Mouse (Mus musculus) kidney, embryonic 14.5 days (tissue): ENCODE measurements around the gene Cblb. TPM values are rescaled to one million over a fixed set of nuclear protein-coding genes. Genes with fewer than 3 reads are reported as not detected.

Experiments
- ATAC-seq: fragments of 200-750 bp; cut with Nextera tagmentation; 2 replicates; pipeline ENCODE4 v1.8.0; 2017; ENCODE audit warnings: moderate number of reproducible peaks, mild to moderate bottlenecking, moderate TSS enrichment, moderate library complexity; ENCODE audit not compliant: low FRiP score, low TSS enrichment
- H3K27ac ChIP-seq: fragments of 300-500 bp; sonication (generic); 2 replicates; pipeline ENCODE4 v1.5.1; 2014; ENCODE audit warnings: low read depth, mild to moderate bottlenecking, low read length, moderate library complexity, mixed read lengths
- H3K27me3 ChIP-seq: fragments of 300-500 bp; sonication (generic); 2 replicates; pipeline ENCODE4 v1.6.1; 2014; ENCODE audit warnings: mild to moderate bottlenecking, low read length; ENCODE audit not compliant: control insufficient read depth, insufficient read depth
- H3K36me3 ChIP-seq: fragments of 300-500 bp; sonication (generic); 2 replicates; pipeline ENCODE4 v1.6.1; 2014; ENCODE audit warnings: low read length, mixed read lengths; ENCODE audit not compliant: control insufficient read depth, insufficient read depth
- H3K4me1 ChIP-seq: fragments of 300-500 bp; sonication (generic); 2 replicates; pipeline ENCODE4 v1.6.1; 2014; ENCODE audit warnings: low read length, mixed read lengths; ENCODE audit not compliant: control insufficient read depth, insufficient read depth
- H3K4me2 ChIP-seq: fragments of 300-500 bp; sonication (generic); replicated peaks from 2 replicates; pipeline ENCODE4 v1.6.1; 2014; ENCODE audit warnings: low read depth, mild to moderate bottlenecking, low read length
- H3K4me3 ChIP-seq: fragments of 300-500 bp; sonication (generic); 2 replicates; pipeline ENCODE4 v1.5.1; 2014; ENCODE audit warnings: mild to moderate bottlenecking, low read length
- H3K9ac ChIP-seq: fragments of 300-500 bp; sonication (generic); 2 replicates; pipeline ENCODE4 v1.6.1; 2014; ENCODE audit warnings: low read depth, mild to moderate bottlenecking, low read length, moderate library complexity
- H3K9me3 ChIP-seq: fragments of 300-500 bp; sonication (generic); 2 replicates; pipeline ENCODE4 v1.6.1; 2016; ENCODE audit warnings: low read length; ENCODE audit not compliant: control insufficient read depth
- WGBS: fragments of 180-500 bp; shearing (Covaris S2); extraction: QIAGEN DNeasy Blood & Tissue Kit; methylation state at CpG from one replicate; pipeline ENCODE4 v1.1.7; 2014; 5-methylcytosine and 5-hydroxymethylcytosine counted together
- polyA plus RNA-seq: library from polyadenylated mRNA; unstranded; fragments of >200 nt; fragmentation: Nextera tagmentation; extraction: Ambion mirVana; gene quantifications from 2 replicates; pipeline ENCODE4 v1.2.1, GENCODE M21; 2014

The Cblb gene
- polyA plus RNA-seq, 1 experiment from 2014 or later, result 27.2 TPM

- Histone ChIP-seq H3K4me1 (peaks cover 30% of the 10 kb centered on the region), H3K27ac (no peak overlapping the region), H3K4me3 (peak overlapping the region; percentile 96), H3K9me3 (no peaks in the 10 kb centered on the region), H3K4me2 (peak overlapping the region; percentile 62), H3K27me3 (no peaks in the 10 kb centered on the region), H3K36me3 (peaks cover 19% of the 10 kb centered on the region; the same call in 1 of the 2 replicates), H3K9ac (no peak overlapping the region)
- 88% methylated on average over 4 of the region's 4 CpGs for WGBS
- ATAC-seq, result no peak
These were observed 2.6 kb downstream of the Cblb start for GRCm38 (mm10) chr16:52033381-52034315.

- peak overlapping the region; percentile 25 for H3K4me2 ChIP-seq
- H3K4me1 ChIP-seq, result peaks cover 30% of the 10 kb centered on the region
- no peak for ATAC-seq
- no peaks in the 10 kb centered on the region for H3K9me3 ChIP-seq
- no peak overlapping the region for H3K9ac ChIP-seq
- H3K36me3 ChIP-seq, result peaks cover 19% of the 10 kb centered on the region; the same call in 1 of the 2 replicates
- no peak overlapping the region for H3K27ac ChIP-seq
- WGBS, result 86% methylated on average over 5 of the region's 5 CpGs
- H3K4me3 ChIP-seq, result no peak overlapping the region; the same call in 1 of the 2 replicates
- H3K27me3 ChIP-seq, result no peaks in the 10 kb centered on the region
These were observed 3.3 kb downstream of the Cblb start for GRCm38 (mm10) chr16:52034356-52034755.

GRCm38 (mm10) chr16:52036295-52036694, 5.3 kb downstream of the Cblb start:
- no peak overlapping the region for H3K27ac ChIP-seq
- no peaks in the 10 kb centered on the region for H3K9me3 ChIP-seq
- no peak overlapping the region for H3K4me2 ChIP-seq
- WGBS, result 82% methylated on average over 3 of the region's 3 CpGs
- ATAC-seq, result no peak
- peaks cover 19% of the 10 kb centered on the region; the same call in 1 of the 2 replicates for H3K36me3 ChIP-seq
- H3K9ac ChIP-seq, result no peak overlapping the region
- no peaks in the 10 kb centered on the region for H3K27me3 ChIP-seq
- no peak overlapping the region for H3K4me3 ChIP-seq
- H3K4me1 ChIP-seq, result peaks cover 24% of the 10 kb centered on the region

GRCm38 (mm10) chr16:52038283-52038682, 7.3 kb downstream of the Cblb start:
- H3K27me3 ChIP-seq, result no peaks in the 10 kb centered on the region
- no peak overlapping the region for H3K4me3 ChIP-seq
- no peak overlapping the region for H3K9ac ChIP-seq
- WGBS, result 95% methylated on average over 4 of the region's 4 CpGs
- no peak overlapping the region for H3K27ac ChIP-seq
- ATAC-seq, result no peak
- H3K4me2 ChIP-seq, result no peak overlapping the region
- no peaks in the 10 kb centered on the region for H3K9me3 ChIP-seq
- peaks cover 29% of the 10 kb centered on the region for H3K4me1 ChIP-seq
- H3K36me3 ChIP-seq, result peaks cover 19% of the 10 kb centered on the region; the same call in 1 of the 2 replicates

- Histone ChIP-seq H3K9ac (no peak overlapping the region), H3K27me3 (no peaks in the 10 kb centered on the region), H3K4me3 (no peak overlapping the region), H3K36me3 (peaks cover 19% of the 10 kb centered on the region; the same call in 1 of the 2 replicates), H3K9me3 (no peaks in the 10 kb centered on the region), H3K4me2 (no peak overlapping the region), H3K27ac (no peak overlapping the region), H3K4me1 (peaks cover 27% of the 10 kb centered on the region)
- ATAC-seq, result no peak
- 80% methylated on average over 2 of the region's 2 CpGs for WGBS
These were observed 7.8 kb downstream of the Cblb start for GRCm38 (mm10) chr16:52038821-52039220.

GRCm38 (mm10) chr16:52040937-52041336, 9.9 kb downstream of the Cblb start:
- H3K36me3 ChIP-seq, result peaks cover 6% of the 10 kb centered on the region; the same call in 1 of the 2 replicates
- ATAC-seq, result no peak

GRCm38 (mm10) chr16:52042667-52043379, 11.8 kb downstream of the Cblb start:
- Histone ChIP-seq H3K27me3 (no peaks in the 10 kb centered on the region), H3K4me3 (no peak overlapping the region), H3K27ac (peak overlapping the region; percentile 30; the same call in 1 of the 2 replicates), H3K36me3 (peaks cover 4% of the 10 kb centered on the region; the same call in 1 of the 2 replicates), H3K4me2 (no peak overlapping the region), H3K9me3 (no peaks in the 10 kb centered on the region), H3K9ac (no peak overlapping the region), H3K4me1 (peaks cover 5% of the 10 kb centered on the region; the same call in 1 of the 2 replicates)
- WGBS, result 55% methylated on average over 14 of the region's 14 CpGs
- peak; percentile 64; the same call in 1 of the 2 replicates for ATAC-seq

More at GRCm38 (mm10) chr16:52040937-52041336, 9.9 kb downstream of the Cblb start:
- peaks cover 10% of the 10 kb centered on the region; the same call in 1 of the 2 replicates for H3K4me1 ChIP-seq
- H3K27ac ChIP-seq, result no peak overlapping the region
- no peak overlapping the region for H3K4me3 ChIP-seq
- 80% methylated on average over 4 of the region's 4 CpGs for WGBS
- H3K27me3 ChIP-seq, result no peaks in the 10 kb centered on the region
- H3K4me2 ChIP-seq, result no peak overlapping the region
- H3K9me3 ChIP-seq, result no peaks in the 10 kb centered on the region
- no peak overlapping the region for H3K9ac ChIP-seq

GRCm38 (mm10) chr16:52043380-52044117, 12.5 kb downstream of the Cblb start:
- 69% methylated on average over 11 of the region's 11 CpGs for WGBS

More at GRCm38 (mm10) chr16:52043380-52044117, 12.5 kb downstream of the Cblb start:
- Histone ChIP-seq H3K4me2 (no peak overlapping the region), H3K4me3 (no peak overlapping the region), H3K9me3 (no peaks in the 10 kb centered on the region), H3K27ac (no peak overlapping the region), H3K27me3 (no peaks in the 10 kb centered on the region), H3K4me1 (peaks cover 5% of the 10 kb centered on the region; the same call in 1 of the 2 replicates), H3K9ac (no peak overlapping the region), H3K36me3 (peaks cover 8% of the 10 kb centered on the region; the same call in 1 of the 2 replicates)
- ATAC-seq, result no peak
